Mouse (Mus musculus): ENCODE measurements at regions not wholly inside any gene's neighbourhood (a gene's known extent, or its start where the extent isn't known, plus 50 kb on each side); places are given as distances from the start of the nearest gene placed in this dataset.

- H3K4me2 ChIP-seq (ENCODE audit: low read length): no peak overlapping the region
- no peak for ATAC-seq (replicated peaks; ENCODE audit: low FRiP score, low read depth)
- DNase-seq (ENCODE audit: low spot score): no peak
These were observed 248.3 kb downstream of the 1190002N15Rik start for GRCm38 (mm10) chr9:94289546-94289945.

GRCm38 (mm10) chr9:94287559-94287958, 250.3 kb downstream of the 1190002N15Rik start:
- Histone ChIP-seq H3K9me3 (replicated peaks; ENCODE audit: low read length) (no peaks in the 10 kb centered on the region), H3K27me3 (ENCODE audit: insufficient read depth, low read length) (no peaks in the 10 kb centered on the region), H3K4me1 (replicated peaks; ENCODE audit: insufficient read depth, low read length) (no peaks in the 10 kb centered on the region), H3K4me2 (ENCODE audit: low read length) (no peak overlapping the region), H3K9ac (ENCODE audit: low read depth, low read length) (no peak overlapping the region), H3K36me3 (ENCODE audit: insufficient read depth, low read length) (no peaks in the 10 kb centered on the region), H3K4me3 (replicated peaks; ENCODE audit: low read depth, low read length) (no peak overlapping the region), H3K27ac (no peak overlapping the region)
- DNase-seq (ENCODE audit: low spot score) (no peak), ATAC-seq (replicated peaks; ENCODE audit: low FRiP score, low read depth) (no peak)
- 74% methylated on average over 2 of the region's 2 CpGs for WGBS
- no peak for TF ChIP-seq CTCF (IDR thresholded peaks at IDR 0.05; ENCODE audit: low read depth)

More at GRCm38 (mm10) chr9:94289546-94289945, 248.3 kb downstream of the 1190002N15Rik start:
- H3K4me1 ChIP-seq (replicated peaks; ENCODE audit: insufficient read depth, low read length): no peaks in the 10 kb centered on the region
- H3K27me3 ChIP-seq (ENCODE audit: insufficient read depth, low read length): no peaks in the 10 kb centered on the region
- H3K9me3 ChIP-seq (replicated peaks; ENCODE audit: low read length): no peaks in the 10 kb centered on the region
- no peak overlapping the region for H3K27ac ChIP-seq
- H3K9ac ChIP-seq (ENCODE audit: low read depth, low read length): no peak overlapping the region
- TF ChIP-seq CTCF (IDR thresholded peaks at IDR 0.05; ENCODE audit: low read depth): no peak
- H3K36me3 ChIP-seq (ENCODE audit: insufficient read depth, low read length): no peaks in the 10 kb centered on the region
- no peak overlapping the region for H3K4me3 ChIP-seq (replicated peaks; ENCODE audit: low read depth, low read length)

- Histone ChIP-seq H3K36me3 (ENCODE audit: insufficient read depth, low read length) (no peaks in the 10 kb centered on the region), H3K9me3 (replicated peaks; ENCODE audit: low read length) (no peaks in the 10 kb centered on the region), H3K4me3 (replicated peaks; ENCODE audit: low read depth, low read length) (no peak overlapping the region), H3K27me3 (ENCODE audit: insufficient read depth, low read length) (no peaks in the 10 kb centered on the region), H3K27ac (no peak overlapping the region), H3K4me1 (replicated peaks; ENCODE audit: insufficient read depth, low read length) (no peaks in the 10 kb centered on the region), H3K4me2 (ENCODE audit: low read length) (no peak overlapping the region), H3K9ac (ENCODE audit: low read depth, low read length) (no peak overlapping the region)
- 78% methylated on average over 4 of the region's 4 CpGs for WGBS
- ATAC-seq (replicated peaks; ENCODE audit: low FRiP score, low read depth) (no peak), DNase-seq (ENCODE audit: low spot score) (no peak)
- no peak for TF ChIP-seq CTCF (IDR thresholded peaks at IDR 0.05; ENCODE audit: low read depth)
These were observed 259.0 kb downstream of the 1190002N15Rik start for GRCm38 (mm10) chr9:94278657-94279585.

- DNase-seq (ENCODE audit: low spot score) (no peak), ATAC-seq (replicated peaks; ENCODE audit: low FRiP score, low read depth) (no peak)
- H3K27me3 ChIP-seq (ENCODE audit: insufficient read depth, low read length): no peaks in the 10 kb centered on the region
- H3K36me3 ChIP-seq (ENCODE audit: insufficient read depth, low read length): no peaks in the 10 kb centered on the region
- H3K27ac ChIP-seq: no peak overlapping the region
- no peaks in the 10 kb centered on the region for H3K9me3 ChIP-seq (replicated peaks; ENCODE audit: low read length)
- H3K4me3 ChIP-seq (replicated peaks; ENCODE audit: low read depth, low read length): no peak overlapping the region
- no peak for TF ChIP-seq CTCF (IDR thresholded peaks at IDR 0.05; ENCODE audit: low read depth)
- no peak overlapping the region for H3K9ac ChIP-seq (ENCODE audit: low read depth, low read length)
- no peaks in the 10 kb centered on the region for H3K4me1 ChIP-seq (replicated peaks; ENCODE audit: insufficient read depth, low read length)
- H3K4me2 ChIP-seq (ENCODE audit: low read length): no peak overlapping the region
- 90% methylated on average over 3 of the region's 3 CpGs for WGBS
These were observed 260.8 kb downstream of the 1190002N15Rik start for GRCm38 (mm10) chr9:94277096-94277495.

GRCm38 (mm10) chr9:94269213-94269612, 268.7 kb downstream of the 1190002N15Rik start:
- no peak for ATAC-seq (replicated peaks; ENCODE audit: low FRiP score, low read depth)
- no peak for DNase-seq (ENCODE audit: low spot score)
- Histone ChIP-seq H3K4me1 (replicated peaks; ENCODE audit: insufficient read depth, low read length) (no peaks in the 10 kb centered on the region), H3K36me3 (ENCODE audit: insufficient read depth, low read length) (no peaks in the 10 kb centered on the region), H3K9ac (ENCODE audit: low read depth, low read length) (no peak overlapping the region), H3K4me2 (ENCODE audit: low read length) (no peak overlapping the region), H3K4me3 (replicated peaks; ENCODE audit: low read depth, low read length) (no peak overlapping the region), H3K9me3 (replicated peaks; ENCODE audit: low read length) (no peaks in the 10 kb centered on the region), H3K27me3 (ENCODE audit: insufficient read depth, low read length) (no peaks in the 10 kb centered on the region), H3K27ac (no peak overlapping the region)
- no peak for TF ChIP-seq CTCF (IDR thresholded peaks at IDR 0.05; ENCODE audit: low read depth)
- 45% methylated on average over 5 of the region's 5 CpGs for WGBS

- Histone ChIP-seq H3K4me1 (replicated peaks; ENCODE audit: insufficient read depth, low read length) (no peaks in the 10 kb centered on the region), H3K9me3 (replicated peaks; ENCODE audit: low read length) (no peaks in the 10 kb centered on the region), H3K9ac (ENCODE audit: low read depth, low read length) (no peak overlapping the region), H3K27me3 (ENCODE audit: insufficient read depth, low read length) (no peaks in the 10 kb centered on the region), H3K4me3 (replicated peaks; ENCODE audit: low read depth, low read length) (no peak overlapping the region), H3K4me2 (ENCODE audit: low read length) (no peak overlapping the region), H3K36me3 (ENCODE audit: insufficient read depth, low read length) (no peaks in the 10 kb centered on the region), H3K27ac (no peak overlapping the region)
- TF ChIP-seq CTCF (IDR thresholded peaks at IDR 0.05; ENCODE audit: low read depth): no peak
- WGBS: 84% methylated on average over 1 of the region's 1 CpGs
- no peak for DNase-seq (ENCODE audit: low spot score)
- no peak for ATAC-seq (replicated peaks; ENCODE audit: low FRiP score, low read depth)
These were observed 270.6 kb downstream of the 1190002N15Rik start for GRCm38 (mm10) chr9:94267243-94267642.
